Mouse (Mus musculus): ENCODE results near the gene Tecpr1.

Tecpr1 gene

GRCm38 (mm10) chr5:144214453-144214852, 9.0 kb downstream of the Tecpr1 start:
- no peak for DNase-seq (ENCODE audit: low read depth)

DNA sequence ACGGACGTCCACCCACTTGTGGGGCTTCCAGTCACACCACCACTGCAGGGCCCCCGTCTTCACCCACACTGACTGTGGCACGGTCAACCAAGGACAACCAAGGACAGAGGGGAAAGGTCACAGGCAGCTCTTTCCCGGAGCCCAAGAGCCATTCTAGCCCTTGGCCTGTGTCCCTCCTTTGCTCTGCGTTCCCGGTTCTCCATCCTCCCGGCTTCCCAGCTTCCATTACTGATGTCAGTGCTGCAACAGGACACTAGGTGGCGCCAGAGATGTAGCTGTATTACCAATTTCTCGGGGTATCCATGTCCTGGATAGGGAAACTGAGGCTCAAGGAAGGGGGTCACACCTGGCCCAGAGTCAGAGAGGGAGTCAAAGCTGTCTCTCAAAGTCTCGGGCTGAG, 15.9 kb downstream of the Tecpr1 start:
- no peak for DNase-seq (ENCODE audit: low read depth)

DNA sequence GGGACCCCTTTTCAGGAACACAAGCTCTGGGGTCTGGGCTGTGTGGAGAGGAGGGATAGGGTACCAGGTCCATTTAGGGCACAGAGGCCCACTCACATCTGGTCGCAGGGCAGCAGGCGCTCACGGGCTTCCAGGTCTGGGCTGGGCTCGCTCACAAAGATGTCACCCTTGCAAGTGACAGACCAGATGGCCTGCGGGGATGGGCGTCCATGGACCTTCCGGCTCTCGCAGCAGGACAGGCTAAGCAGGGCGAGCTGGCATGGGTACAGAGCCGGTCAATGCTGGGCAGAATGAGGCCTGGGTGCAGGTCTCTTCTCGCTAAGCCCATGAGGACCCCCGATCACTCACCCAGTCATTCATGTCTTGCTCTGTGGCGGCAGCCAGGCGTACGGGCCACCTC, 17.3 kb downstream of the Tecpr1 start:
- DNase-seq (ENCODE audit: low read depth): no peak

GRCm38 (mm10) chr5:144204911-144205310, 18.5 kb downstream of the Tecpr1 start:
- DNase-seq (ENCODE audit: low read depth): no peak

GRCm38 (mm10) chr5:144204303-144204702, 19.1 kb downstream of the Tecpr1 start:
- no peak for DNase-seq (ENCODE audit: low read depth)

DNA sequence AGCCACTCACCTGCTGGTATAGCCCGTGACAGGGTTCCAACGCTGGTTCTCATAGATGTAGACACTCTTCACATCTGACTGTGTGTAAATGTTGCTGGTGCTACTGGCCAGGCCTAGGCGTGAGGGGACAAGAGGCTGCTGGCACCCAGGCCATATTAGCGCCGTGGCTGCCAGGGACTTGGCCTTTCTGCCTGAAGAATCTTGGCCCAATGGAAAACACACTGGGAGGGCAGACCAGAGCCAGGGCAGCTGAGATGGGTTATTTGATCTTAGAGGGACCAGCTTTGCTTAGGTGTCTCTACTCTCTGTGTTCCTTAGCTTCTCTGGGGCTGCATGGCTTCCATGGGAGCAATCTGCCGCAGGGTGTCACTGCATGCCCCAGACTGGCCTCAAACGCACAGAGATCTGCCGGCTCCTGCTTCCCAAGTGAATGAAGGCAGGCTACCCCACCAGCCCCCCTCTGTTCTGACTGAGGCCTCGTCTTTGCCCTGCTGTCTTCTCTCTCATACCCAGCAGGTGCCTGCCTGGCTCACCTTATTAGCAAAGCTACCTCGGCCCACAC, 19.9 kb downstream of the Tecpr1 start:
- no peak for DNase-seq (ENCODE audit: low read depth)

DNA sequence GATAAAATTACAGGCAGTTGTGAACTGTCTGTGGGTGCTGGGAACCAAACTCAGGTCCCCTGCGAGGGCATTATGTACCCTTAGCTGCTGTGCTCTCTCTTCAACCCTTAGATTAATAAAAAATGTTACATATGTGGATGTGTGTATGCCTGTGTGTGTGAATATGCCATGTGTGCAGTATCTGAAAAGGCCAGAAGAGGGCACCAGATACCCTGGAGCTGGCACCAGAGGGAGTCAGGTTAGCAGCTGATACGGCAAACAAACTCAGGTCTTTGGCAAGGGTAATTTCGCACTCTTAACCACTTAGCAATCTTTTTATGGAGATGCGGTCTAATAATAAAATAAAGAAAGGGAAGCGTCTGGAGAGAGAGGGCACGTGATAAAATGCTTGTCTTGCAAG, 21.0 kb downstream of the Tecpr1 start:
- DNase-seq (ENCODE audit: low read depth): no peak

- no peak for DNase-seq (ENCODE audit: low read depth)
Observed at GRCm38 (mm10) chr5:144200616-144201015, 22.8 kb downstream of the Tecpr1 start.

DNA sequence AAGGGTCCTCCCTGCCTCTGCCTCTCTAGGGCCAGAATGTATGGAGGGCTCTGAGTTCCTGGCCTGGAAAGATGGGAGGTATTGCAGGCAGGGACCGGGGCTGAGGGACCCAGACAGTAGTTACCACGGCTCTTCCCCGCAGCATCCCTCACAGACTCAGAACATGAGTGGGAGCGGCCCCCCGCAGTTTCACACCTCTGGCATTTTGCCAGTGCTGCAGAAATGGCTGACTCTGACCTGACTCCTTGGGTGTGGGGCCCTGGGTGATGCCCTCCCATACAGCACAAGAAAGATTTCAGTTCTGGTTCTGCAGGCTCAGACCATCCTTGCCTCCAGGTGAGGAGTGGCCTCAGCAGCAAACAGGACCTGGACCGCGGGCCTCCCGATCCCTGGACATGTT, 27.8 kb downstream of the Tecpr1 start:
- no peak for DNase-seq (ENCODE audit: low read depth)

GRCm38 (mm10) chr5:144194416-144194815, 29.0 kb downstream of the Tecpr1 start:
- no peak for DNase-seq (ENCODE audit: low read depth)

- no peak for DNase-seq (ENCODE audit: low read depth)
Observed at GRCm38 (mm10) chr5:144192673-144193072, 30.7 kb downstream of the Tecpr1 start.

DNA sequence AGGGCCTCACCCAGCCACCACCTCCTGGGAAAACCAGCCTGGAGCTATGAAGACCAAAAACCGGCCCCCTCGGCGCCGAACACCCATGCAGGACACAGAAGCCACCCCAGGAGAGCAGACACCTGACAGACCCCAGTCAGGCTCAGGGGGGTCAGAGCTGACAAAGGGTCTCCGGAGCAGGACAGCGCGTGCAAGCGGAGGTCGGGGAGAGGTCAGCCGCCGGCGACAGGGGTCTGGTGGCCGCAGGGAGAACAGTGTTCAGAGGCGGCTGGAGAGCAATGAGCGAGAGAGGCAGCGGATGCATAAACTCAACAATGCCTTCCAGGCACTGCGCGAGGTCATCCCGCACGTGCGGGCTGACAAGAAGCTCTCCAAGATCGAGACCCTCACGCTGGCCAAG, 32.4 kb downstream of the Tecpr1 start:
- no peak for DNase-seq (ENCODE audit: low read depth)

- no peak for DNase-seq (ENCODE audit: low read depth)
Observed at GRCm38 (mm10) chr5:144189950-144190583, 33.3 kb downstream of the Tecpr1 start, which contains the start of gene Bhlha15. Gene Bhlha15 (plus strand): TSS chr5:144190286.

GRCm38 (mm10) chr5:144189327-144189726, 34.1 kb downstream of the Tecpr1 start:
- DNase-seq (ENCODE audit: low read depth): no peak

GRCm38 (mm10) chr5:144188422-144188821, 35.0 kb downstream of the Tecpr1 start:
- DNase-seq (ENCODE audit: low read depth): no peak

GRCm38 (mm10) chr5:144184350-144185045, 38.9 kb downstream of the Tecpr1 start:
- no peak for DNase-seq (ENCODE audit: low read depth)

DNA sequence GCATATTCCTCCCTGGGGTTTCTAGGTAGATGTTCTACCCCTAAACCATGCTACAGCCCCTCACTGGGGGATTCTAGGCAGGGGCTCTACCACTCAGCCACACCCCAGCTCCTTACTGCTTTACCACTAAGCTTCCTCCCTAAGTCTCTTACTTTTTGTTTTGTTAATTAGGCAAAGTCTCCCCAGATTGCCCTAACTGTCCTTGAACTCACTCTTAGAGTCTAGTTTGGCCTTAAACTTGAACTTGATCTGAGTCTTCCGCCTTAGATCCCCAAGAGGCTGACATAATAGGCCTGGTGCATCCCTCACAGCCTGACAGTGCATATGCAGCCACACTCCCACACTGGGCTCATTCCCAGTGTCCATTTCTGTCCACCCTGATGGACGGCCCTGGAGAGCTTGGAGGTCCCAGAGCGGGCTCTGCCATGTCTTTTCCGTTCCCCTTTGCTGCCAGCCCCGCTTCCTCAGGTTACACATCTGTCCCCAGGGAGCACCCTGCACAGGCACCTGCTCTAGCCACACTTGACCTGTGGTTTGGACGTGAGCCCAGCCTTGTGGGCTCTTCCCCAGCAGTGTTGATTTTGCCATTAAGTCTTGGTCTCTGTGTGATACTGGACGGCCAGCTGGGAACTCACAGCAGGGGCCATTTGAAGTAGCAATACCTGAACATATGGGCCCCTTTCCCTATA, 39.6 kb downstream of the Tecpr1 start:
- no peak for DNase-seq (ENCODE audit: low read depth)

GRCm38 (mm10) chr5:144183248-144183559, 40.2 kb downstream of the Tecpr1 start:
- DNase-seq (ENCODE audit: low read depth): no peak

DNA sequence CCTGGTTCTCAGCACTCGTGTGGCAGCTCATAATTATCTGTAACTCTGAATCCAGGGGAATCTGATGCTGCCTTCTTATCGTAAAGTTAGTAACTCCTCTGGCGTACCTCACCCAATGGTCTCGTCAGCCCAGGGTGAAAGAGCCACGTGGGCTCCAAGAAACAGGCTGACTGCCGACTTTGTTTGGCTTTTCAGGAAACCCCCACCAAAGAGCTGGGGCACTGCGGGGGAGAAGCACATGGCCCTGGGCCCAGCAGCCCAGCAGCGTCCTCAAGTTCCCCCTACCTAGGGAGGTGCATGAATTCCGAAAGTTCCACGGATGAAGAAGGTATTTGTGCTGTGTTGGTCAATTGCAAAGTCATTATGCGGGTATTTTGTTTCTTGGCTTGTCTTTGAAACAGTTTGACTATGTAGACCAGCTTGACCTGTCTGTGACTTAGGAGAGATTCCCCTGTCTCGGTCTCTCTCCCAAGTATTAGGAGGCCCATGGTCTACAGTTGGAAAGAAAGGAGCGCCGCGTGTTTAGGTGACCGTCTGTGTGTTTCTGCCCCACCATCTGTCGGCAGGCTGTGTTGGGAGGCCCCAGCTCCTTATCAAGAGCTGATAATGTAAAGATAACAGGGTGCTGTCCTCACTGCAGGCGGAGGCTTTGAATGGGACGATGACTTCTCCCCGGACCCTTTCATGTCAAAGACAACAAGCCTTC, 40.7 kb downstream of the Tecpr1 start:
- DNase-seq (ENCODE audit: low read depth): no peak

- no peak for DNase-seq (ENCODE audit: low read depth)
Observed at GRCm38 (mm10) chr5:144181249-144181648, 42.2 kb downstream of the Tecpr1 start.

DNA sequence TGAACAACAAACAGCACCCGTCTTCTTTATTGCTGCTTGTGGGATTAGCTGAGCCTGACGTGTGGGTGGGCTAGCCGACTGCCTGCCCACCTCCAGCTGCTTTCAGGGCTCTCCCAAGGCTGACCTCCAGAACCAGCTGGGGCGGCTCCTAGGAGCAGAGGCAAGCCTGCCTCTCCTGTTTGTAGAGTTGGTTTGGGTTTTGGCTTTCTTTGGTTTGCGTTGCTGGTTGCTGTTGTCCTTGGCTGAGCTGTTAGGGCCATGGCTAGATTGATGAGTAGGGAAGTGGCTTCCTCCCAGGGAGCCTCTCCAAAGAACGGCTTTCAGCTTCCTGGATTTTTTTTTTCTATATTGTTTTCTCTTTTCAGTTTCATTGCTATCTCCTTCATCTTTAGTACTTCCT, 45.2 kb downstream of the Tecpr1 start:
- DNase-seq (ENCODE audit: low read depth): no peak

GRCm38 (mm10) chr5:144173648-144174047, 49.8 kb downstream of the Tecpr1 start:
- no peak for DNase-seq (ENCODE audit: low read depth)
